Mouse (Mus musculus) C2C12 (cell line): Measurements from ENCODE around the gene Gdf2. TPM values are rescaled to one million over a fixed set of nuclear protein-coding genes. Genes with fewer than 3 reads are reported as not detected.

ENCODE experiments used
- H3K27me3 ChIP-seq: one replicate; pipeline ENCODE4 v1.6.1; 2011; ENCODE audit not compliant: control insufficient read depth, insufficient read depth, insufficient read length
- H3K36me3 ChIP-seq: one replicate; pipeline ENCODE4 v1.6.1; 2011; ENCODE audit not compliant: control insufficient read depth, insufficient read depth
- H3K4me3 ChIP-seq: one replicate; pipeline ENCODE4 v1.5.1; 2011; ENCODE audit warnings: mild to moderate bottlenecking, control low read depth; ENCODE audit not compliant: poor library complexity, insufficient read depth, severe bottlenecking
- H3K79me2 ChIP-seq: one replicate; pipeline ENCODE4 v1.6.1; 2011; ENCODE audit not compliant: control insufficient read depth, insufficient read depth
- H3K79me3 ChIP-seq: one replicate; pipeline ENCODE4 v1.6.1; 2011; ENCODE audit warnings: low read depth, control low read depth
- H3ac ChIP-seq: one replicate; pipeline ENCODE3; 2011; ENCODE audit warnings: low read depth; ENCODE audit not compliant: control insufficient read depth, insufficient read length
- CEBPB ChIP-seq: IDR thresholded peaks from one replicate; pipeline ENCODE4 v1.6.1; 2011; ENCODE audit warnings: low read depth, mild to moderate bottlenecking, control low read depth, moderate library complexity
- CTCF ChIP-seq: IDR thresholded peaks from one replicate; pipeline ENCODE4 v1.5.1; 2011; ENCODE audit not compliant: control insufficient read depth, insufficient read depth, insufficient read length
- FOSL1 ChIP-seq: IDR thresholded peaks from one replicate; pipeline ENCODE4 v1.8.0; 2011; ENCODE audit warnings: mild to moderate bottlenecking, low read length; ENCODE audit not compliant: poor library complexity, insufficient read depth, severe bottlenecking
- MAX ChIP-seq: IDR thresholded peaks from one replicate; pipeline ENCODE4 v1.6.1; 2011; ENCODE audit warnings: mild to moderate bottlenecking, control low read depth
- MYOD1 ChIP-seq: IDR thresholded peaks from one replicate; pipeline ENCODE4 v1.6.1; 2011; ENCODE audit warnings: low read depth; ENCODE audit not compliant: control insufficient read depth, insufficient read length
- MYOG ChIP-seq: IDR thresholded peaks from one replicate; pipeline ENCODE4 v1.6.1; 2011; ENCODE audit not compliant: control insufficient read depth, insufficient read length; ENCODE audit errors: extremely low read depth
- USF1 ChIP-seq: IDR thresholded peaks from one replicate; pipeline ENCODE4 v1.6.1; 2011; ENCODE audit warnings: low read depth, mild to moderate bottlenecking, control low read depth, moderate library complexity
- long read RNA-seq, 2 experiments: library from polyadenylated mRNA; unstranded; transcript quantifications; one replicate each; pipeline ENCODE4 v2.0.0; 2019 to 2020
- polyA plus RNA-seq: library from polyadenylated mRNA; unstranded; fragments of >200 nt; fragmentation: generic; extraction: Trizol; gene quantifications from one replicate; pipeline ENCODE4 v1.2.1, GENCODE M21; 2012; ENCODE audit warnings: missing spikeins

Gdf2 gene
- polyA plus RNA-seq = not detected
- long read RNA-seq, experiment 1 = 0 reads
- long read RNA-seq, experiment 2 = 0 reads

GRCm38 (mm10) chr14:33940739-33941138, at the start of gene Gdf2:
TSS of gene Gdf2 (plus strand) at chr14:33941039.
- no peak within 1 kb of the TSS for H3ac ChIP-seq
- TF ChIP-seq MYOD1 = no peak
- no peak for TF ChIP-seq CEBPB
- TF ChIP-seq USF1 = no peak
- TF ChIP-seq MAX = no peak
- no peak for TF ChIP-seq CTCF
- TF ChIP-seq MYOG = no peak
- TF ChIP-seq FOSL1 = no peak
- H3K79me2 ChIP-seq = no peaks in the 10 kb centered on the region

GRCm38 (mm10) chr14:33891507-33891906, 49.3 kb upstream of the Gdf2 start:
- Histone ChIP-seq H3K27me3 (peaks cover 57% of the 10 kb centered on the region), H3K36me3 (no peaks in the 10 kb centered on the region), H3ac (no peak overlapping the region), H3K4me3 (no peak overlapping the region), H3K79me2 (no peaks in the 10 kb centered on the region), H3K79me3 (no peaks in the 10 kb centered on the region)
- TF ChIP-seq CTCF (no peak), USF1 (no peak), MYOD1 (no peak), FOSL1 (no peak), MYOG (no peak), MAX (no peak), CEBPB (no peak)

More at GRCm38 (mm10) chr14:33940739-33941138, at the start of gene Gdf2:
- H3K36me3 ChIP-seq = no peaks in the 10 kb centered on the region
- no peaks in the 10 kb centered on the region for H3K27me3 ChIP-seq
- no peaks in the 10 kb centered on the region for H3K79me3 ChIP-seq
- H3K4me3 ChIP-seq = no peak within 1 kb of the TSS

GRCm38 (mm10) chr14:33895777-33896176, 45.1 kb upstream of the Gdf2 start:
- Histone ChIP-seq H3K79me3 (no peaks in the 10 kb centered on the region), H3K27me3 (peaks cover 27% of the 10 kb centered on the region), H3K79me2 (no peaks in the 10 kb centered on the region), H3K36me3 (no peaks in the 10 kb centered on the region), H3ac (no peak overlapping the region), H3K4me3 (no peak overlapping the region)
- TF ChIP-seq FOSL1 (no peak), USF1 (no peak), MAX (no peak), CTCF (no peak), CEBPB (no peak), MYOG (no peak), MYOD1 (no peak)

GRCm38 (mm10) chr14:33896628-33897300, 44.1 kb upstream of the Gdf2 start:
- TF ChIP-seq CTCF (no peak), MAX (no peak), CEBPB (no peak), FOSL1 (no peak), MYOG (no peak), MYOD1 (no peak), USF1 (no peak)
- peaks cover 21% of the 10 kb centered on the region for H3K27me3 ChIP-seq
- H3K79me3 ChIP-seq = no peaks in the 10 kb centered on the region
- no peak overlapping the region for H3ac ChIP-seq
- H3K4me3 ChIP-seq = no peak overlapping the region
- H3K79me2 ChIP-seq = no peaks in the 10 kb centered on the region
- H3K36me3 ChIP-seq = no peaks in the 10 kb centered on the region

- Histone ChIP-seq H3K4me3 (no peak overlapping the region), H3K36me3 (no peaks in the 10 kb centered on the region), H3K27me3 (no peaks in the 10 kb centered on the region), H3K79me2 (no peaks in the 10 kb centered on the region), H3K79me3 (no peaks in the 10 kb centered on the region), H3ac (no peak overlapping the region)
- TF ChIP-seq MYOG (no peak), FOSL1 (no peak), MAX (no peak), MYOD1 (no peak), CTCF (no peak), USF1 (no peak)
These were observed 38.1 kb upstream of the Gdf2 start for GRCm38 (mm10) chr14:33902783-33903182.

GRCm38 (mm10) chr14:33903199-33903598, 37.6 kb upstream of the Gdf2 start:
- Histone ChIP-seq H3K79me3 (no peaks in the 10 kb centered on the region), H3K4me3 (no peak overlapping the region), H3ac (no peak overlapping the region), H3K79me2 (no peaks in the 10 kb centered on the region), H3K36me3 (no peaks in the 10 kb centered on the region), H3K27me3 (no peaks in the 10 kb centered on the region)
- TF ChIP-seq MYOD1 = no peak
- no peak for TF ChIP-seq FOSL1
- no peak for TF ChIP-seq MYOG
- TF ChIP-seq CTCF = no peak
- no peak for TF ChIP-seq MAX
- no peak for TF ChIP-seq CEBPB
- no peak for TF ChIP-seq USF1
